Mouse (Mus musculus): ENCODE results near the gene Ppp2ca. TPM values are rescaled to one million over a fixed set of nuclear protein-coding genes. Genes with fewer than 3 reads are reported as not detected.

Ppp2ca gene
- 10 to 100 TPM; 57.7 to 64.9 TPM for total RNA-seq (2021)
- long read RNA-seq, experiment 1, full-length matches to known transcripts: 419 of 442 reads
- long read RNA-seq, experiment 1, partial matches to known transcripts: 15 of 442 reads
- long read RNA-seq, experiment 1, other reads (novel, unspliced or antisense): 8 of 442 reads
- long read RNA-seq, experiment 2, full-length matches to known transcripts: 436 of 453 reads
- long read RNA-seq, experiment 2, partial matches to known transcripts: 11 of 453 reads
- long read RNA-seq, experiment 2, other reads (novel, unspliced or antisense): 6 of 453 reads

DNA sequence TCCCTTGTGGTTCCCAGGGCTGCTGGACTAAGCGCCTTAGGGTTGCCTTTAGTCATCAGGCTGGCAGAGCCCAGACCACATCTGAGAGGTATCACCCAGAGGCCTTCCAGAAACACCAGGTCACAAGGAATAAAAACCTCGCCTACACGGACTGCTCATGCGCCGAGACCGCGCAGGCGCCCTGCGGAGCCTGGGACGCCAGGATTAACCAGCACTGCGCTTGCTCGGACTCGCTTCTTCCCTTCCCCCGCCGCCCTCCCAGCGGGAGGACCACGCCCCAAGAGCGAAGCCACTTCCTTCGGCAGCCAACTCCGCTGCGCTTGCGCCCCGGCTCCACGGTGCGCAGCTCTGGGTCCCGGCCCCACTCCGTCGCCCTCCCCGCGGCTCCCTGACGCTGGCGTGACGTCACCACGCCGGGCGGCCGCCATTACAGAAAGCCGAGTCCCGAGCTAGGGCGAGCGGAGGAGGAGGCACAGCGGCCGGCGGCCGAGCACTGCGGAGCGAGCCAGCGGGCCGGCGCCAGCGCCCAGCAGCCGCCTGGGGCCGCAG is at the start of gene Ppp2ca:
Gene Ppp2ca (plus strand): TSS at position 284 of the 549 bp plus-strand sequence.
- DNase-seq (ENCODE audit: low spot score in 2 of 2): peak; percentile 97 to 98

DNA sequence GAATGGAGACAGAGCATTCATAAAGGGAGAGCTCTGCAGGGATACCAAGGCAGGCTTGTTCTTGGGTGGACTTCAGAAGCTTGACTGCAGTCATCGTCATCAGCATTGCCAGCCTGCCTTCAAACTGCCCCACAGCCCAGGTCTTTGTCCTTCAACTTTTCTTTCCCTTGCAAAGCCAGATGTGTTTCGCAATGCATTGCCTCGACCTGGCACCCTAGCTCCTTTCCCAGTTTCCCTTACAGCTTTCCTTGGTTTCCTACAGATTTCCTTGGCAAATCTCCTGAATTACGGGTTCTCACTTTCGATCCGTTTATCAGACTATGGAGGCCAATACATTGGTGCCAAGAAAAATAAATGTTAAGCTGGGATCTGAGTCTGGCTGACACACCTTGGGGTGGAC is 45.1 kb upstream of the Ppp2ca start:
- DNase-seq (ENCODE audit: low spot score in 2 of 2): no peak

DNA sequence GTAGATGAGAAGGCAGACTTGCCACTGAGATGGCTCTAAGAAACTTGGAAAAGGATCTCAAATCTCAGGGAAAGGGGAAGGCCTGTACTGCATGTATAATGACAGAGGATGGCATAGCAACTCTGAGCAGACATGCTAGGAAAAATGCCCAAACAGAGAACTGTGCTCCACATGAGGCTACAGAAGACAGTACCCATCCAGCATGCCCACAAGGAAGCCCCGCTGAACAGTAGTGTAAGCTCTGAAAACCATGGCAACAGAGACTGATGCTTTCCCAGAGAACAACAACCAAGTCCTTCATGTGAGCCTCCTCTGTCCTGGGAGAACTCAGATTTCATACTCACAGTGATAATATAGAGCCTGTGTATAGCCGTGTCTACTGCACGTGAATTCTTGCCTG is 43.8 kb upstream of the Ppp2ca start:
- DNase-seq (ENCODE audit: low spot score in 2 of 2): no peak

DNA sequence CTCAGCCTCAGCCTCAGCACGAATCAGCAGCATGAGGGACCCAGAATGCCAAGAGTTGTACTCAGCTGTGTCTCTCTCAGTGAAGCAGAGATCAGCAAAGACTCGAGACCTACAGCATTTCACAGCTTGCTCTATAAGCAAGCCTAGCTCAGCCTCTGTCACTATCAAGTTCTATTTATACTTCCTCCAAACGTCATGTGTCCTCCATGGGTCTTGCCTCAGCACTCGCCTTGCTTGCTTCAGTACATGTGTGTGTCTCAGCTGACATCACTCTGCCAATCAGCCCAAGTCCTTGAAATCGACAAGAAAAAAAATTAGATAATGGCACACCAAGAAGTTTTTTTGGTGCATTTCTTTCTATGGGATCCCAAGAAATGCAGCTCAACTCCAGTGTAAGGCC is 42.3 kb upstream of the Ppp2ca start:
- DNase-seq (ENCODE audit: low spot score in 2 of 2): no peak

DNA sequence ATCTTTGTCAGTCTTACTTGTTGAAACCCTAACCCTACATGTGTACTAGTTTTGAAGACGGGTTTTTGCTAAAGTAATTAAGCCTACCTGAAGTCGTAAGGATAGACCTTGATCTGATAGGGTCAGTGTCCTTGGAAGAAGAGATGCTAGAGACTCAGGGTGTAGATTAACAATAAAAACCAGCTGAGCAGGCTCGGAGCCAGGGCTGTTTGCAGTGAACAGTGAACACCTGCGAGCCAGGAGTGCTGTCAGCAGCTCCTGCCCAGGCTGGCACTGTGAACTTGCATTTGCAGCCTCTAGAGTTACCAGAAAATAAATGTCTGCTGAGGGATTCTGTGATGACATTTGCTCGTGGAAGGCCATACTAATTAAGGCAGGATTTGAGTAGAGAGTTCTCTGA is 39.5 kb upstream of the Ppp2ca start:
- no peak for DNase-seq (ENCODE audit: low spot score in 2 of 2)

DNA sequence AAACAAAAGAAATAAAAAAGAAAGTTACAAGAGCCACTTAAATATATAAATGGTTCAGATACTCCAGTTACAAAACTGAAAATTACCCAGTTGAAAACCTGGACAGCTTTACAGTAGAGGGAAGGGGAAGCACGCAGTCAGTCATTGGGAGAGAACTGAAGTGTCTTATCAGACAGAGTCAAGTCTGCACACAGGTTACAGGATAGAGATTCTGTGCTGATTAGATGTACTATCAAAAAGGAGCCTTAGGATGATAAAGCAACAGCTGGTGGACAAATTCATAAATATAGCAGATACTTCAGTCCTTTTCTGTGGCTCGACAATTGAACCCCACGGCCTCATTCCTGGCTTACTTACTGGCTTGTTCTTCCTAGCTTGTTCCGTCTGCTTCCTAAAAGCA is 38.2 kb upstream of the Ppp2ca start:
- no peak for DNase-seq (ENCODE audit: low spot score in 2 of 2)

DNA sequence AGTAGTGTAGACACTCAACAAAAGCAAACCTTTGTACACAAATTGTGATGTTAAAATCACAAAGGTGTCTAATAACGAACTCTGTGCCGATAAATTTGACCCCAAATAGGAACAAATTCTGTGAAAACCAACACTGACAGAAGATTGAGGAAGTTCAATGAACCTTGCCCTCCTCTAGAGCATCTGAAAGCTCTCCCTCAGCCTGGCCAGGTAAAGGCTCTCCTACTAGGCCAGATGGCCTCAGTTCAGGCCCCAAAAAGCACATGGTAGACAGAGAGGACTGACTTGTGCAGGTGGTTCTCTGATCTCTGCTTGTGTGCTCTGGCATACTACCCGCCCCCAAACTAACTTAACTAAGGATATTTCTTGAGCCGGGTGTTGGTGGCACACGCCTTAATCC is 36.1 kb upstream of the Ppp2ca start:
- DNase-seq (ENCODE audit: low spot score in 2 of 2): no peak

DNA sequence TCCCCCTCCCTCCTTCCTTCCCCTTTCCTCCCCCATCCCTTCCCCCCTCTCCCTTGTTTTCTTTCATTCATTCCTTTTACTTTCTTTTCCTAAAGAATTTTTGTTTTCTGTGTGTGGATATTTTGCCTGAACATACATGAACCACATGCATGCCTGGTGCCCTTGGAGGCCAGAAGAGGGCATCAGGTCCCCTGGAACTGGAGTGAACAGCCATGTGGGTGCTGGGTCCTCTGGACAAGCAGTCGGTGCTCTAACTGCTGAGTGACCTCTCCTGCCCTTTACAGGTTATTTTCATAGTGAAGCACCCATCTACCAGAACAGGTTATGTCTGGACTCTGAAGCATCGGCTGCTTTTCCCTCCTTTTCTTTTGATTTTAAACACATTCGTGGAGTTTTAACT is 34.1 kb upstream of the Ppp2ca start:
- no peak for DNase-seq (ENCODE audit: low spot score in 2 of 2)

DNA sequence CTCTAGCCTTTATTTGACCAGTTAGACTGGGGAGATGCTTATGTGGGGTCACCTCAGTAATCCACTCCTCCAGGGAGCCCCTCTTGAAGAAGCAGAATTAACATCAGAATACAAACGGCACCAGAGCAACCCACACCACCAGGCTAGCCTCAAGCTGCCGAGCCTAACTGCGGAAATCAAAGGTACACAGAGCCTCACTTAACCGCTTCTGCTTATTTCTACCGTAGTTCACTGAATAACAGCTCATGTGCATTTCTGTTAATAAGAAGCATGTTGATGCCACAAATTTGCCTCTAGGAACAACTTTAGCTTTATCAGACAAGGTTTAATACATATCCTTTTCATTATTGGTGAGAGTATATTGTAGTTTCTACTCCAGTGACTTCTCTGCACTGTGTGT is 32.6 kb upstream of the Ppp2ca start:
- no peak for DNase-seq (ENCODE audit: low spot score in 2 of 2)

DNA sequence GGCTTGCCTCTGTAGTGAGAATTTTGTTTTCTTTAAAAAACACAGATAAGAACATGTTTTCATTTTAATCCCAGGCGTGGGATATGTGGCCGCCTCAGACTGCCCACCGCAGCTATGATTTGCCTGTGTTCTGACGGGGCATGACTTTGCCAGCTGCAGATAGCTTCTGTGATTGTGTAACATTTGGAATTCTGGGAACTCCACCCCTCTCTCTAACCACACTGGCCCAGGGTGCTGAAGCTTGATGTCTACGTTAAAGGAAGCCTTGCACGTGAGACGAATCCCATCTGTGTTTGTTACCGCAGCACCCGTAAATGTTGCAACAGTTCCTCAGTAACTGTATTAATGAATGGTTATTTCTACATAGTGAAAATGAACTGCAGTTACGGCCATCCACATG is 26.7 kb upstream of the Ppp2ca start:
- no peak for DNase-seq (ENCODE audit: low spot score in 2 of 2)

DNA sequence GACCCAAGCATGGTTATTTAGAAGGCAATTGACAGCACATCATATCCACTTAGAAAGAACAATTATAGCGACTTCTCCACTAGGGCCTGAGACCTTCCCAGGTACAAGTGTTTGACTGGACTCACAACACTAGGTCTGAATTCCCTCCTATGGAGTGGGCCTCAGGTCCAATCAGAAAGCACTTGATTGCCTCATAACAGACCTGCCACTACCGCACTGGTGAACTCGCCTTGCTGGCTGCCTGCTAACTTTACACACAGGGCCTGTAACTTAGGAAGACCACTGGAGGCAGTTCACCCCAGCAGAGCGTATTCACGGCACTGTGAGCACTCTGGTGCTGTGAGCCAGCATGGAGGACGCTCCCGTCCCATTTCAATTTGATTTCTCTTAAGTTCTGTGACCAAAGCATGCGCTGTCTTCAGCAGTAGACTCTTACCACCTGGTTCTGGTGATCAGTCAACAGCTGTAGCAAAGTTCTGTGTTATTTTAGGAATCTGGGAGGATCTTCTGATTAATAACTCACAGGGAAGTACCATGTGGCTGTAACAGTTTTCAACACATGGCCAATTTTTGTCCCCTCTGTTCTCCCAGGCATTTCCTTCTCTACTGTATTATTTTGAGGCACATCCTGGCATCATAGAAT is 24.8 kb upstream of the Ppp2ca start:
- DNase-seq (ENCODE audit: low spot score in 2 of 2): no peak

DNA sequence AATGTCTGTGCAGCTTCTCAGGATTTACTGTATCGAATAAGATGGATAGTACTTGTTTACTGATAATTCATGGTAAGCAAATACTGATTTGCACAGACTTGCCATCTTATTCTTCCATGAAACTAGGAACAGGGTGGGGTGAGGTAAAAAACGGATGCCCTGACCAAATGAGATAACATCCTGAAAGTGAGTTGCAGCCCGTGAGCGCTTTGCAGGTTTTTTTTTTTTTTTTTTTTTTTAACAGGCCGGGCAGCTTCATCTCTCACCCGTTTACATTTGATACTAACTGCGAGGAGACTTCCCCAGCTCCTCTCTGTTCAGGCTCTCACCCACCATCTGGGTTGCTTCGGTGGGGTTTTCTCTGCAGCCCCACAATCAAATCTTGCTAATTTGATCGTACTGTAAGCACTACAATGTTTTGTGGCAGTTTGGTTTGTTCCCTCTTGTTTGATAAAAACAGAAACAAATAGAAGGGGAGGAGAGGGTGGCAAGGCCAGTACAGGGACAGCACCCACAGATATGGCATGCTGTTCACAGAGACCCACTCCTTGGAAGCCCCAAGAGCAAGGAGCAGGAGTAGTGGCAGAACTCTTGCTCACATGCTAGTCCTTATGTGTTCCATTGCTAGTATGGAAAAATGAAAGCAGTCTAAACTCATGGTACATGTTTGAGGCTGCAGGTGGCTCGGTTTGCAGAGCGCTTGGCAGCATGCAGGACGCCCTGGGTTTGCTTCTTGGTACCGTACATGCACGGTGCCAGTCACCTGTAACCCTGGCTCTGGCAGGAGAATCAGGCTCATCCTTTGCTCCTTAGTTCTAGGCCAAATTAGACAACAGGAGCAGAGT is 23.6 kb upstream of the Ppp2ca start:
- no peak for DNase-seq (ENCODE audit: low spot score in 2 of 2)

DNA sequence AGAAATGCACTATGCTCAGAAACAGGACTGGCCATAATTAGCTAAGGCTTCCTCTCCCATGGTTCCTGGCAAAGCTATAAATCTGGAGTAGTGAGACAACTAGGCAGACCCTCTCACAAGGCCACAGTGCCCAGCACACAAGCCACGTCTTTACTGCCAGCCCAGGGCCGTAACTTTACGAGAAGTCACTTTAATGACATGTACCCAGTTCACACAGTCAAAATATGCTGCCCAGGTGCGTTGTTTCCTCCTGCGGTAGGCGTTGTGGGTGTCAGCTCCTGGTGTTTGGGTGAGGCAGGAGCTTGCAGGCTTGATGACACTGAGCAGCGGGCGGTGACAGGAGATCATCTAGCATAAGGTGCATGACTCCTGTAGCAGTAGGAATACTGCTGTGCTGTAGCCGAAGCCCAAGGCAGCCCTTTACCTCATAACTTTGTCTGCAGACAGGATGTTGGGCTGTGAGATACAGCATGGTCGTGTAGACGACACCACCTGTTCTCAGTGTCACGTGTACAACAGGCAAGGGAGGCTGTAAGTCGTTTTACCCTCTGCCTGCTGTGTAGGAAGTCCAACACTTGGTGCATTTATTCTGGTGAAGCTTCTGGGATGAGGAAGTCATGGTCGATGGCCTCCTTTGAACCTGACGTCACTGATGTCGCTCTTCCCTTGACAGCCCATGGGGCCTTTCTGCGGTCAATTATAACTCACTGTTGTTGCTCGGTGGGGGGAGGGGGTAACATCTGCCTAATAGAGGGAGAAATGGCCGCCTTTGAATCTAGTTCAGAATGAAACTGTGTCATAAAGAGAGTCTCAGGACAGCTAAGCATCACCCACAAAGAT is 22.5 kb upstream of the Ppp2ca start:
- DNase-seq (ENCODE audit: low spot score in 2 of 2): no peak

DNA sequence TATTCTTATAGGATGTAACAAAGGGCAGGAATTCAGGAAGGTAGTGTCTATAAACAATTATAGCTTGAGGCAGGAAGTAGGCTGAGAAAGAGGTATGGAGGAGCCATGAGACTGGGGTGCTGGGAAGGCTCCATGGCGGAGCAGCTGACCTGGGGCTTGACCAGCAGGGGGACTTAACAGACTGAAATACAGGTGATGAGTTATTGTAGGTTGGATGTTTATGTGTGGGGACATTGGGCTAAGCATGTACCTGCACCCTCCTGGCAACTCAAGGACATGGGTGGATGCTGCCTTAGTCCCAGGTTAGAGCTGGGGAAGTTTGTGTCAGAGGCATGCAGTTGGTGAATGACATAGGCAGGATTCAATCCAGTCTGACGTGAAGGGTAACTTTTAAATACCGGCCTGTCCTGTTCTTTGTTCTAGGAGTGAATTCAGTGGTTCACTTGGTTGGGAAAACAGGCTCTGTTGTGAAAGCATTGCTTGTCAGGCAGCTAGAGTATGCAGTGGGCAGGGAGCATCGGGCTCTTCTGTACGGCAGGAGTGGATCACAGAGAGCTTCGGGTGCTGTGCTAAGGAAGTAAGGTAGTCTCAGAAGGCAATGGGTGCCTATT is 21.6 kb upstream of the Ppp2ca start:
- no peak for DNase-seq (ENCODE audit: low spot score in 2 of 2)

DNA sequence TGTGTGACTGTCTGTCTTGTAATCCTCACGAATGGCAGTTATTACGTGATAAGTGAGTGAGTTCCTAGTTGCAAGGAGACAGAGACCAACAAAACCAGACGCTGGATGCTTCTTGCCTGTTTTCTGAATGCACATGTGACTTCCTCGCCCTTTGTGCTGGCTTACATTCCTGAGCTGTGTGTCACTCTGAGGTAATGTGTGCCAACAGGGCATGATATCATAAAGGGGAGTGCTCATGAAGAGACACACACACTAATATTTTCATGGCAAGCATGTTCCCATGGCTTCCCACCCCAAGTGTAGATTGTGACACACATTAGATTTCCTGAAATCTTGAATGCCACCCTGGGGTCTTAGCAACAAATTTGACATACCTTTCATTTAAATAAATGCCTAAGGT is 20.5 kb upstream of the Ppp2ca start:
- DNase-seq (ENCODE audit: low spot score in 2 of 2): no peak

DNA sequence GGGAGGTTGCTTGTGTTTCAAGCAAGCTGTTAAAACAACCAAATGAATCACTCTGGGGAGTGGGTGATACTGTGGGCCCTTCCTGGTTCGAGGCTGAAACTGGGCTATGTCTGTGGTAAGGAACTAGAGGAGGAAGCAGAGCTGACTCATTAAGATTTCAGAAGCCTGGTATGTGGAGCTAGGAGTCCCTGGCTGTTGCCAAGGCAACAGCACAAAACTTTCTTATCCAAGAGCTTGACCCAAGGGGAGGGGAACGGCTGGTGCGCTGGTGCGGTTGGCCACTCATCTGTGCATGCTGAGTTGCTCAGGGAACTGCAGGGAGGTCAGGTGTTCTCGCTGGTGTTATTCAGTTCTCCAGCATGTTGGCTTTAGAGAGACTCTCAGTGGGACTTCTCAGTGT is 18.5 kb upstream of the Ppp2ca start:
- no peak for DNase-seq (ENCODE audit: low spot score in 2 of 2)

DNA sequence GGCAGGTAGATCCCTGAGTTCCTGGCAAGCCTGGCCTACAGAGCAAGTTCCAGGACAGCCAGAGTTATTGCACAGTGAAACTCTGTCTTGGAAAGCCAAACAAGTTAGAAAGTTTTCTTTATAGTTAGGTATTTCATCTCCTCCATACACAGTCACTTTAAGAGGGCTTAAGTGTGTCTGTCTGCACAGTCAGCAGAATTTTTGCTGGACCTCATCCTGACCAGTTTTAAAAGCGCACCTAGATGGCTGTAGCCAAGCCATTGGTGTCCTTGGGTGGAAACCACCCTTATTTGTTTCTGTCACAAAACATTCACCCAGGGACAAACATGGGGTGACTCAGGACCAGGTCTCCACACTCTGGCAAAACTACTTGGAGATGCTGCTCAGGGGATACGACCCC is 17.8 kb upstream of the Ppp2ca start:
- no peak for DNase-seq (ENCODE audit: low spot score in 2 of 2)

DNA sequence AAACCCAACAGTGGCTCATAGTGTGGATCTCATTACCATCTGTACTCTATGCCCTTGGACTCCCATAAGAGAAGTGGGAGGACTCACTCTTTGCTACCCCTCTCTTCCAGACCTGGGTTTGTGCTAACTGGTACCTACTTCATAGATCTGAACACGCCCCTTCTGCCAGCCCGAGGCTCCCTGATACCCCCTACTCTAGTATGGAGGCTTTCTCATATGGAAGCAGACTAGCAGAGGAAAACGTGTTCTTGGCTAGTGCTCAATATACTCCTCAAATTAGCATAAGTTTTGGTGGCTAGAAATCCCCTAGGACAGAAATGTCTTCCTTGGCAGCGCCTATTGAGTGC is 12.7 kb upstream of the Ppp2ca start:
- no peak for DNase-seq (ENCODE audit: low spot score in 2 of 2)

DNA sequence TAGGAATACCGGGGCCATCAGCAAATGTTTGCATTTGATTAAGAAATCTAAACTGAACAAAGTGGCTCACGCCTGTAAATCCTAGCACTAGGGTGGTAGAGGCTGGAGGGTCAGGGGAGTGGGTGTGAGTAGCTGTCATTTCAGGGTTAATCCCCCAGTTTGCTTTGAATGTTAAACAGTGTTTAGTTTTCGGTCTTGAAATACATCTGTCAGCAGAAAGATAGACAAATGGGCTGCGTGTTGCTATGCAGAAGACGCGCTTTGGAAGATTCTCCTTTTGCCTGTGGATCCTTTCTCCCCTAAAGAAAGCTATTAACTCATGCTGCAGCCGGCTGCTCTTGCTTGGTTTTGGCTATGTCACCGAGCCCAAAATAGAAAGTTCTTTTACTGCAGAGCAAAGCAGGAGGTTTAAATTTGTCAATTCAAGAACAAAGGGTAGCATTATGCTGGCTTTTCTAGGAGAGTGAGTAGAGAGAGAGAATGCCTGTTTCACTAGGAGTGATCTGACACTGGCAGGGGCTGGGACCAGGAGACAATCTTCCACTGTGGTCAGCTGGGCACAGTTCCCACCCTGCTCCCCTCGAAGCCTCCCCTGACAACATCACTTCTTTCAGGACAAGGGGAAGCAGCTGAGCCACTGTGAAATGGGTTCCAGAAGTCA is 12.1 kb upstream of the Ppp2ca start:
- no peak for DNase-seq (ENCODE audit: low spot score in 2 of 2)

DNA sequence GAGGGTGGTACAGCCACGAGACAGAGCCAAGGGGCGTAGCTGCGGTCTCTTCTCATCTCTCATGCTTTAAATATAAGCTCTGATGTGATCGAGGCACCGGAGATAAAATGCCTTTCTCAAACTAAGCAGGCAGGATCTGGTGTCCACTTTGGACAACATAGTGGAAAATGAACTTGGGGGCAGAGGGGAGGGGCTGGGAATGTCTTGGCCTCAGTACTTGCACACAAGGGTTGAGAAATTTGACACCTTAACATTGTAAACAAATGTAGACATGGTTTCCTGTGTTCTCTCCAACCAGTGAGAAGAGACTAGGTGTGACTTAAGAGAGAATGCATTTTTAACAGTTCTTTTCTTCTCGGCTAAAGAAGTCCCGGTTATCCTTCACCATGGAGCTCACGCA is 9.2 kb upstream of the Ppp2ca start:
- DNase-seq (ENCODE audit: low spot score in 2 of 2): no peak
